Mouse (Mus musculus) kidney, adult 2 months (tissue): ENCODE data around the gene Clpp. TPM values are rescaled to one million over a fixed set of nuclear protein-coding genes. Genes with fewer than 3 reads are reported as not detected.

ENCODE experiments used
- DNase-seq: peaks from one replicate; pipeline ENCODE4 v3.0.0; 2021
- H3K27ac ChIP-seq: fragments of 200-500 bp; 2 replicates; pipeline ENCODE4 v1.5.1; 2012; ENCODE audit warnings: low read depth, low read length, control low read depth, inconsistent platforms; ENCODE audit not compliant: insufficient read depth
- H3K27me3 ChIP-seq: fragments of 200-500 bp; replicated peaks from 2 replicates; pipeline ENCODE4 v1.6.1; 2012; ENCODE audit warnings: mild to moderate bottlenecking, moderate library complexity, low read length, inconsistent platforms; ENCODE audit not compliant: control insufficient read depth, insufficient read depth
- H3K36me3 ChIP-seq: fragments of 200-500 bp; 2 replicates; pipeline ENCODE4 v1.6.1; 2012; ENCODE audit warnings: mild to moderate bottlenecking, moderate library complexity, low read length, inconsistent platforms; ENCODE audit not compliant: control insufficient read depth, insufficient read depth
- H3K4me1 ChIP-seq: fragments of 200-500 bp; 2 replicates; pipeline ENCODE4 v1.6.1; 2011; ENCODE audit warnings: low read length; ENCODE audit not compliant: control insufficient read depth, insufficient read depth
- H3K4me3 ChIP-seq: fragments of 200-500 bp; 2 replicates; pipeline ENCODE4 v1.5.1; 2011; ENCODE audit warnings: mild to moderate bottlenecking, low read depth, low read length, control low read depth; ENCODE audit not compliant: insufficient read depth
- CTCF ChIP-seq: fragments of 200-500 bp; conservative IDR thresholded peaks from 2 replicates; pipeline ENCODE4 v1.5.1; 2011; ENCODE audit warnings: low read depth, mild to moderate bottlenecking, control low read depth, low read length, moderate library complexity, mixed read lengths; ENCODE audit not compliant: insufficient read depth, insufficient read length
- POLR2A ChIP-seq: fragments of 200-500 bp; IDR thresholded peaks from one replicate; pipeline ENCODE4 v1.6.1; 2011; ENCODE audit warnings: low read depth, low read length, control low read depth
- WGBS: fragments of 180-500 bp; shearing (Covaris S2); methylation state at CpG from one replicate; pipeline ENCODE4 v1.1.7; 2018; 5-methylcytosine and 5-hydroxymethylcytosine counted together
- polyA plus RNA-seq: library from polyadenylated mRNA; depleted of rRNA; stranded (reverse); fragments of >200 nt; gene quantifications from 2 replicates; pipeline ENCODE4 v1.2.3, GENCODE M21; 2012

The Clpp gene
- polyA plus RNA-seq, 1 experiment: 245 TPM

DNA sequence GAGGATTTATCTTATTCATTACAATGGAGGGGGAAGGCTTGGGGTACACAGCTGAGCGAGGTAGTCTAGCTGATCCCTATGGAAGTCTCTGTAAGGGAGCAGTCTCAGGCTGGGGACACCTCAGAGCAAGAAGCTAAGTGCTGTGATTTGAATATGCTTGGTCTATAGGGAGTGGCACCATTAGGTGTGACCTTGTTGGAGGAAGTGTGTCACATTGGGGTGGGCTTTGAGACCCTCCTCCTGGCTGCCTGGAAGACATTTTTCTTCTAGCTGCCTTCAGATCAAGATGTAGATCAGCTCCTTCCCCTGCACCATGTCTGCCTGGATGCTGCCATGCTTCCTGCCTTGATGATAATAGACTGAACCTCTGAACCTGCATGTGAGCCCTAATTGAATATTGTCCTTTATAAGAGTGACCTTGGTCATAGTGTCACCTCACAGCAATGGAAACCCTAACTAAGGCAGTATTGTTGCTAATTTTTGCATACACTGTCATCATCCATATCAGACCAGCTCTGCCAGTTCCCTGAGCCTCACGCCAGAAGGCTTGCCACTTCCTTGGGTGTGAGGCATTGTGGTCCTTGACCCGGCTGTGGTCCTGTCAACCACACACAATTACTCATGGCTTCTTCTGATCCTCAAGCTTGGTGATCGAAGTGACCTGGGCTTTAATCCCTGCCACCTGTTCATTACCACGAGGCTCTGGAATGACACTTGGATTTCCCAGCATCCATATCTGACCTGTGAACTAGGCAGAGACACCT is 27.3 kb upstream of the Clpp start:
- H3K4me1 ChIP-seq: no peaks in the 10 kb centered on the region
- TF ChIP-seq POLR2A: no peak
- TF ChIP-seq CTCF: no peak
- DNase-seq: no peak
- no peaks in the 10 kb centered on the region for H3K27me3 ChIP-seq
- no peak overlapping the region for H3K27ac ChIP-seq
- 82% methylated on average over 5 of the region's 5 CpGs for WGBS
- no peak overlapping the region for H3K4me3 ChIP-seq
- no peaks in the 10 kb centered on the region for H3K36me3 ChIP-seq

DNA sequence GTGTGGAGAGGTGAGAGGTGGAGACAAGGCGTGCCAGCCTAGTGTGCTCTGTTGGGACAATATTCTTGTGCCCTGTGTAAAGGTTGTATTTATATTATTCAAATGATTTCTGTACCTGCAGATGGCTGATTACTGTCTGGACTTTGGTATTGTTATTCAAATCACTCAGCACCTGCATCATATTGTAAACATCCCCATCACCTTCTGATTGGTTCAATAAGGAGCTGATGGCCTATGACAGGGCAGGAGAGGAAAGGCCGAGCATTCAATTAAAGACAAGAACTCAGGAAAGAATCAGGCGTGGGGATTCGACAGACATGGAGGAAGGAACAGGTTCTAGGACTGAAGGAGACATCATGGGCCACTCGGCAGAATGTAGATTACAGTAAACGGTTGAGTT is 26.5 kb upstream of the Clpp start:
- 75% methylated on average over 6 of the region's 6 CpGs for WGBS
- no peak for DNase-seq
- no peak overlapping the region for H3K27ac ChIP-seq
- no peaks in the 10 kb centered on the region for H3K4me1 ChIP-seq
- no peak for TF ChIP-seq CTCF
- no peak for TF ChIP-seq POLR2A
- H3K27me3 ChIP-seq: no peaks in the 10 kb centered on the region
- no peaks in the 10 kb centered on the region for H3K36me3 ChIP-seq
- no peak overlapping the region for H3K4me3 ChIP-seq

DNA sequence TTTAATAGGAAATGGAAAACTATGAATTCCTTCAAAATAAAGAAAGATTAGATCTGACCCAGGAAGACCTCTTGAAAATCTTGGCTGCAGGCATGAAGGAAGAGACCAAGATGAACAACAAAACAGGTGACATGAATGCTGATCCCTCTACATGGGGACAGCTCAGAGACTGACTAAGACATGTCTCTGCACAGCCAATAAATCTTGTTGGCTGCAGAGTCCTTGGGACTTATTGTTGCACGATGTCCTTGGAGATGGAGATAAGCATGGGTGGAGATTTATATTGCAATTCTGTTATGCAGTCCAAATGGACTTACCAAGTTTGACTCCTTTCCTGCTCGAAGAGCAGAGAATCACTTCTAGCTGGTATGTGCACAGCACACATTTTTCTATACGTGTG is 20.8 kb upstream of the Clpp start:
- Histone ChIP-seq H3K4me1 (no peaks in the 10 kb centered on the region), H3K27me3 (no peaks in the 10 kb centered on the region), H3K27ac (no peak overlapping the region), H3K4me3 (no peak overlapping the region), H3K36me3 (no peaks in the 10 kb centered on the region)
- TF ChIP-seq POLR2A (no peak), CTCF (no peak)
- WGBS: 49% methylated on average over 3 of the region's 3 CpGs
- DNase-seq: no peak

DNA sequence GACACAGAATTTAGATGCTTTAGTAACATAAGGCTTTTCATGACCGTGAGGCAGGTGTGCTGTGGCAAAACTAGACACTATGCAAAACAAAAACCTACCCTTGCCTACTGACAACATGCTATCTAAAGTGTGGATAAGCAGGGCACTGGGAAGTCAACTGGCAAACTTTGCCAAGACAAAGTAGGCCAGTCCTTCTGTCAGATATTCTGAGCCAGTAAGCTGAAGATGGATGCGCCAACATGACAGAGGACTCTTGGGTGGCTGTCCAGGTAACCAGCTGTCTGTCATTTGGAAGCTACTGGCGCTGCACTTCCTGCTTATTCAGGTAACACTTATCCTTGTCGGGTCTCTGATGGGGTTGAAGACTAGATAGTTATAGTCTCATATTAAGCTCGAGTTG is 20.0 kb upstream of the Clpp start:
- no peak for DNase-seq
- Histone ChIP-seq H3K36me3 (no peaks in the 10 kb centered on the region), H3K4me1 (no peaks in the 10 kb centered on the region), H3K27ac (no peak overlapping the region), H3K27me3 (no peaks in the 10 kb centered on the region), H3K4me3 (no peak overlapping the region)
- WGBS: 67% methylated on average over 5 of the region's 5 CpGs
- TF ChIP-seq CTCF: no peak

DNA sequence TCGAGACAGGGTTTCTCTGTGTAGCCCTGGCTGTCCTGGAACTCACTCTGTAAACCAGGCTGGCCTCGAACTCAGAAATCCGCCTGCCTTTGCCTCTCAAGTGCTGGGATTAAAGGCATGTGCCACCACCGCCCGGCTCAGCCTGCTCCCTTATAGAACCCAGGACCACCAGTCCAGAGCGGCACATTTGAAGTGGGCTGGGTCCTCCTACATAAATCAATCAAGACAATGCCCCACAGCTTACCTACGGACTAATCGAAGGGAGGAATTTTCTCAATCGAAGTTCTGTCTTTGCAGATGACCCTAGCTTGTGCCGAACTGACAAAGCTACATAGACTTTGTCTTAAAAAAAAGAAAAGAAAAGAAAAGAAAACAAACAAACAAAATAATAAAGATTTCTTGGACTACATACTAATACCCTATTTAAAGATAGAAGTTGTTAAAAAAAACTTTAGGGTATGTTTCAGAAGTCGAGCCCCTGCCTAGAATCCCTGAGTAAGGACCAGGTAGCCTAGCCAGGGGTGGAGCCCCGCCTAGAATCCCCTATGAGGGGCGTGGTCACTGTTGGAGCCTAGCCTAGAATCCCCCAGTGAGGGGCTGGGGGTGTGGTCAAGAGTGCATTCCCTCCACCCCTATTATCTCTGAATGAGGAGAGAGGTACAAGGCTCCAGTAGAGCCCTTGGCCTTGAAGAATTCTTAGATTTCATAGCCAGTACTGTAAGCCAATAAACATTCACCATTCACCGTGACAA is 16.0 kb upstream of the Clpp start:
- H3K4me1 ChIP-seq: no peaks in the 10 kb centered on the region
- H3K36me3 ChIP-seq: no peaks in the 10 kb centered on the region
- TF ChIP-seq POLR2A (no peak), CTCF (no peak)
- no peak overlapping the region for H3K4me3 ChIP-seq
- H3K27ac ChIP-seq: no peak overlapping the region
- DNase-seq: no peak
- WGBS: 72% methylated on average over 13 of the region's 14 CpGs
- no peaks in the 10 kb centered on the region for H3K27me3 ChIP-seq

DNA sequence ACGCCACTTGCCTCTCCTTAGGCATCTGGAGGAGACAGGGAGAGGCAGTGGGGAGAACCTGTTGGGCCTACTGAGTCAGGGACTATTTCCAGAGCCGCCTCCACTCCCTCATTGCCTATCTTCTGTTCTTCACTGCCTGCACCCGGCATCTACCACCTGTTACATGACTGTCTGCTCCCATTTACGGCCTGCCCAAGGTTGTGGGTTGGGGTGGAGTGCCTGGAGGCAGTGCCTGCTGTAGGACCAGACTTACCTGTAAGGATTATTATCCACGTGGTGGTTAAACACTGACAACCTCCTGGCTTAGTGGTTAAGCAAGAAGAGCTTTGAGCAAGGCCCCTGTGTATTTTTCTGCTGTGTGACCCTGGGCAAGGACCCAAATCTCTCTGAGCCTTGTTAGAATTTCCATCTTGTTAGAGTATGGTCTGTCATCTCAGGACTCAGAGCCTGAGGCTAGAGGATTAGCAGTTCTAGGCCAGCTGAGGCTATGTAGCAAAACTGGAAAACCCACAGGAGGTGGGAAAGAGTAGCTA is 15.3 kb upstream of the Clpp start:
- H3K4me1 ChIP-seq: no peaks in the 10 kb centered on the region
- H3K27ac ChIP-seq: no peak overlapping the region
- WGBS: 74% methylated on average over 5 of the region's 5 CpGs
- no peak for DNase-seq
- no peak for TF ChIP-seq CTCF
- no peak for TF ChIP-seq POLR2A
- H3K27me3 ChIP-seq: no peaks in the 10 kb centered on the region
- no peaks in the 10 kb centered on the region for H3K36me3 ChIP-seq
- no peak overlapping the region for H3K4me3 ChIP-seq

DNA sequence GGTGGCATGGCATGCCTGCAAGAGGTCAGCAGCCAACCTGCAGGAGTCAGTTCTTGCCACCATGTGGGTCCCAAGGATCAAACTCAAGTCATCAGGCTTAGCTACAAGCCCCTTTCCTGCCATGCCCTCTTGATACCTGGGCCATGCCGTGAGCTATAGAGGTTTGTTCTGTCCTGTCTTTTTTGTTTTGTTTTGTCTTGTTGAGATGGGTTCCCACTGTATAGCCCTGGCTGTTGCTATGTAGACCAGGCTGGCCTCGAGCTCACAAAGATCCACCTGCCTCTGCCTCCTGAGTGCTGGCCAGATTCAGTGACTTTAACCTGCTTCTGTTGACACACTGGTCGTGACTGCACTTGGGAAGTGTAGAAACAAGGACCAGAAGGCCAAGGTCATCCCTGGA is 14.7 kb upstream of the Clpp start:
- Histone ChIP-seq H3K36me3 (no peaks in the 10 kb centered on the region), H3K27me3 (no peaks in the 10 kb centered on the region), H3K4me1 (no peaks in the 10 kb centered on the region), H3K4me3 (no peak overlapping the region), H3K27ac (no peak overlapping the region)
- no peak for DNase-seq
- TF ChIP-seq CTCF (no peak), POLR2A (no peak)
- 80% methylated on average over 3 of the region's 3 CpGs for WGBS
